Mouse (Mus musculus): ENCODE results near the gene BC067074. TPM values are rescaled to one million over a fixed set of nuclear protein-coding genes. Genes with fewer than 3 reads are reported as not detected.

Gene BC067074
- polyA plus RNA-seq, 1 experiment from 2014 or later: 3.9 TPM

GRCm38 (mm10) chr13:113267204-113267603 is 25.8 kb upstream of the BC067074 start:
- Histone ChIP-seq H3K4me1 (ENCODE audit: control insufficient read depth, insufficient read depth, low read length) (no peaks in the 10 kb centered on the region), H3K9ac (ENCODE audit: low read length) (no peak overlapping the region), H3K4me2 (ENCODE audit: low read depth, low read length) (no peak overlapping the region), H3K27me3 (ENCODE audit: control insufficient read depth, insufficient read depth, low read length) (no peaks in the 10 kb centered on the region), H3K9me3 (replicated peaks; ENCODE audit: control insufficient read depth, low read length) (no peaks in the 10 kb centered on the region), H3K27ac (ENCODE audit: low read length) (no peak overlapping the region), H3K4me3 (replicated peaks; ENCODE audit: low read length) (no peak overlapping the region), H3K36me3 (ENCODE audit: control insufficient read depth, insufficient read depth, low read length) (no peaks in the 10 kb centered on the region)
- ATAC-seq (ENCODE audit: insufficient read depth, low FRiP score): no peak
- 69% methylated on average over 3 of the region's 3 CpGs for WGBS

- ATAC-seq (ENCODE audit: insufficient read depth, low FRiP score): peak; percentile 74
- Histone ChIP-seq H3K27me3 (ENCODE audit: control insufficient read depth, insufficient read depth, low read length) (no peaks in the 10 kb centered on the region), H3K4me2 (ENCODE audit: low read depth, low read length) (no peak overlapping the region), H3K4me1 (ENCODE audit: control insufficient read depth, insufficient read depth, low read length) (no peaks in the 10 kb centered on the region), H3K27ac (ENCODE audit: low read length) (no peak overlapping the region), H3K9ac (ENCODE audit: low read length) (no peak overlapping the region), H3K36me3 (ENCODE audit: control insufficient read depth, insufficient read depth, low read length) (no peaks in the 10 kb centered on the region), H3K9me3 (replicated peaks; ENCODE audit: control insufficient read depth, low read length) (no peaks in the 10 kb centered on the region), H3K4me3 (replicated peaks; ENCODE audit: low read length) (no peak overlapping the region)
- WGBS: 58% methylated on average over 18 of the region's 18 CpGs
Measured at GRCm38 (mm10) chr13:113269777-113270776, 22.9 kb upstream of the BC067074 start.

GRCm38 (mm10) chr13:113271189-113271588 is 21.8 kb upstream of the BC067074 start:
- no peaks in the 10 kb centered on the region for H3K4me1 ChIP-seq (ENCODE audit: control insufficient read depth, insufficient read depth, low read length)
- no peak overlapping the region for H3K4me3 ChIP-seq (replicated peaks; ENCODE audit: low read length)
- WGBS: 93% methylated on average over 8 of the region's 8 CpGs
- no peak for ATAC-seq (ENCODE audit: insufficient read depth, low FRiP score)
- H3K9ac ChIP-seq (ENCODE audit: low read length): no peak overlapping the region
- H3K27ac ChIP-seq (ENCODE audit: low read length): no peak overlapping the region
- H3K27me3 ChIP-seq (ENCODE audit: control insufficient read depth, insufficient read depth, low read length): no peaks in the 10 kb centered on the region
- no peaks in the 10 kb centered on the region for H3K36me3 ChIP-seq (ENCODE audit: control insufficient read depth, insufficient read depth, low read length)
- H3K4me2 ChIP-seq (ENCODE audit: low read depth, low read length): no peak overlapping the region
- H3K9me3 ChIP-seq (replicated peaks; ENCODE audit: control insufficient read depth, low read length): no peaks in the 10 kb centered on the region

GRCm38 (mm10) chr13:113287141-113287540 is 5.8 kb upstream of the BC067074 start:
- WGBS: 73% methylated on average over 7 of the region's 7 CpGs

GRCm38 (mm10) chr13:113288210-113289197 is 4.5 kb upstream of the BC067074 start:
- no peaks in the 10 kb centered on the region for H3K36me3 ChIP-seq (ENCODE audit: control insufficient read depth, insufficient read depth, low read length)
- no peaks in the 10 kb centered on the region for H3K9me3 ChIP-seq (replicated peaks; ENCODE audit: control insufficient read depth, low read length)
- H3K4me2 ChIP-seq (ENCODE audit: low read depth, low read length): no peak overlapping the region
- no peaks in the 10 kb centered on the region for H3K27me3 ChIP-seq (ENCODE audit: control insufficient read depth, insufficient read depth, low read length)
- peaks cover 4% of the 10 kb centered on the region; the same call in 1 of the 2 replicates for H3K4me1 ChIP-seq (ENCODE audit: control insufficient read depth, insufficient read depth, low read length)
- ATAC-seq (ENCODE audit: insufficient read depth, low FRiP score): no peak
- no peak overlapping the region for H3K4me3 ChIP-seq (replicated peaks; ENCODE audit: low read length)
- no peak overlapping the region for H3K9ac ChIP-seq (ENCODE audit: low read length)
- 74% methylated on average over 7 of the region's 7 CpGs for WGBS
- no peak overlapping the region for H3K27ac ChIP-seq (ENCODE audit: low read length)

More at GRCm38 (mm10) chr13:113287141-113287540, 5.8 kb upstream of the BC067074 start:
- Histone ChIP-seq H3K27me3 (ENCODE audit: control insufficient read depth, insufficient read depth, low read length) (no peaks in the 10 kb centered on the region), H3K9ac (ENCODE audit: low read length) (no peak overlapping the region), H3K27ac (ENCODE audit: low read length) (no peak overlapping the region), H3K9me3 (replicated peaks; ENCODE audit: control insufficient read depth, low read length) (no peaks in the 10 kb centered on the region), H3K4me3 (replicated peaks; ENCODE audit: low read length) (no peak overlapping the region), H3K4me2 (ENCODE audit: low read depth, low read length) (no peak overlapping the region), H3K36me3 (ENCODE audit: control insufficient read depth, insufficient read depth, low read length) (no peaks in the 10 kb centered on the region), H3K4me1 (ENCODE audit: control insufficient read depth, insufficient read depth, low read length) (no peaks in the 10 kb centered on the region)
- ATAC-seq (ENCODE audit: insufficient read depth, low FRiP score): no peak

GRCm38 (mm10) chr13:113289760-113290159 is 3.2 kb upstream of the BC067074 start:
- Histone ChIP-seq H3K27me3 (ENCODE audit: control insufficient read depth, insufficient read depth, low read length) (no peaks in the 10 kb centered on the region), H3K4me2 (ENCODE audit: low read depth, low read length) (no peak overlapping the region), H3K36me3 (ENCODE audit: control insufficient read depth, insufficient read depth, low read length) (no peaks in the 10 kb centered on the region), H3K27ac (ENCODE audit: low read length) (no peak overlapping the region), H3K9ac (ENCODE audit: low read length) (no peak overlapping the region), H3K4me3 (replicated peaks; ENCODE audit: low read length) (no peak overlapping the region), H3K4me1 (ENCODE audit: control insufficient read depth, insufficient read depth, low read length) (peaks cover 4% of the 10 kb centered on the region; the same call in 1 of the 2 replicates), H3K9me3 (replicated peaks; ENCODE audit: control insufficient read depth, low read length) (no peaks in the 10 kb centered on the region)
- WGBS: 83% methylated on average over 4 of the region's 4 CpGs
- ATAC-seq (ENCODE audit: insufficient read depth, low FRiP score): no peak

GRCm38 (mm10) chr13:113292001-113292400 is 958 bp upstream of the BC067074 start:
- Histone ChIP-seq H3K4me2 (ENCODE audit: low read depth, low read length) (no peak overlapping the region), H3K9me3 (replicated peaks; ENCODE audit: control insufficient read depth, low read length) (no peaks in the 10 kb centered on the region), H3K27ac (ENCODE audit: low read length) (no peak overlapping the region), H3K9ac (ENCODE audit: low read length) (no peak overlapping the region), H3K36me3 (ENCODE audit: control insufficient read depth, insufficient read depth, low read length) (no peaks in the 10 kb centered on the region), H3K4me3 (replicated peaks; ENCODE audit: low read length) (no peak overlapping the region), H3K4me1 (ENCODE audit: control insufficient read depth, insufficient read depth, low read length) (peaks cover 4% of the 10 kb centered on the region; the same call in 1 of the 2 replicates), H3K27me3 (ENCODE audit: control insufficient read depth, insufficient read depth, low read length) (no peaks in the 10 kb centered on the region)
- 86% methylated on average over 8 of the region's 8 CpGs for WGBS
- ATAC-seq (ENCODE audit: insufficient read depth, low FRiP score): no peak

GRCm38 (mm10) chr13:113293707-113294432 is 911 bp downstream of the BC067074 start:
- H3K9me3 ChIP-seq (replicated peaks; ENCODE audit: control insufficient read depth, low read length): no peaks in the 10 kb centered on the region
- no peak overlapping the region for H3K27ac ChIP-seq (ENCODE audit: low read length)
- H3K27me3 ChIP-seq (ENCODE audit: control insufficient read depth, insufficient read depth, low read length): no peaks in the 10 kb centered on the region
- H3K9ac ChIP-seq (ENCODE audit: low read length): peak overlapping the region; percentile 86
- peak overlapping the region; percentile 64 for H3K4me3 ChIP-seq (replicated peaks; ENCODE audit: low read length)
- WGBS: 58% methylated on average over 11 of the region's 11 CpGs
- ATAC-seq (ENCODE audit: insufficient read depth, low FRiP score): 0 out of 2 replicates have a peak, but pooled peaks have one; percentile 4
- H3K4me1 ChIP-seq (ENCODE audit: control insufficient read depth, insufficient read depth, low read length): peaks cover 4% of the 10 kb centered on the region; the same call in 1 of the 2 replicates
- H3K4me2 ChIP-seq (ENCODE audit: low read depth, low read length): peak overlapping the region; percentile 84
- H3K36me3 ChIP-seq (ENCODE audit: control insufficient read depth, insufficient read depth, low read length): no peaks in the 10 kb centered on the region

All from stomach, embryonic 16.5 days (tissue).